Mouse (Mus musculus) erythroblast, embryonic 14.5 days (primary cell): ENCODE measurements around the gene Hemk1.

Source experiments
- GATA1 ChIP-seq: IDR thresholded peaks from 2 replicates; pipeline ENCODE4 v1.6.1; 2012; ENCODE audit warnings: low read length, inconsistent platforms, mixed read lengths
- TAL1 ChIP-seq: IDR thresholded peaks from 3 replicates; pipeline ENCODE4 v1.6.1; 2012; ENCODE audit warnings: low read length, inconsistent platforms, mixed read lengths

- TF ChIP-seq GATA1 (no peak), TAL1 (no peak)
Measured at GRCm38 (mm10) chr9:107374623-107375022, 36.5 kb upstream of the Hemk1 start.
